Mouse (Mus musculus) megakaryocyte, embryonic 14.5 days (primary cell): Measurements from ENCODE around the gene Ifna14. TPM values are rescaled to one million over a fixed set of nuclear protein-coding genes. Genes with fewer than 3 reads are reported as not detected.
"Not testable (repeated sequence)": the region's sequence is repeated elsewhere in the genome, so short reads cannot be mapped to it uniquely, and the experiment has no call there.

Source experiments
- H3K27me3 ChIP-seq: replicated peaks from 2 replicates; pipeline ENCODE3; 2012; ENCODE audit warnings: inconsistent platforms
- H3K36me3 ChIP-seq: replicated peaks from 2 replicates; pipeline ENCODE3; 2012; ENCODE audit warnings: low read length, inconsistent platforms, mixed read lengths
- H3K4me1 ChIP-seq: 2 replicates; pipeline ENCODE4 v1.6.1; 2012; ENCODE audit warnings: inconsistent platforms
- H3K4me3 ChIP-seq: replicated peaks from 2 replicates; pipeline ENCODE3; 2012; ENCODE audit warnings: moderate library complexity, mild to moderate bottlenecking, inconsistent platforms
- H3K9me3 ChIP-seq: 2 replicates; pipeline ENCODE4 v1.6.1; 2012; ENCODE audit warnings: inconsistent platforms
- FLI1 ChIP-seq: IDR thresholded peaks from 2 replicates; pipeline ENCODE4 v1.6.1; 2012; ENCODE audit warnings: low read length, inconsistent platforms, mixed read lengths
- GATA1 ChIP-seq: IDR thresholded peaks from 3 replicates; pipeline ENCODE4 v1.6.1; 2012; ENCODE audit warnings: mixed read lengths, low read length, inconsistent platforms, borderline replicate concordance
- polyA plus RNA-seq: library from polyadenylated mRNA; stranded (reverse); fragments of >175 nt; gene quantifications from 2 replicates; pipeline ENCODE4 v1.2.3, GENCODE M21; 2012; ENCODE audit warnings: low replicate concordance; ENCODE audit not compliant: insufficient read depth

Gene Ifna14
- polyA plus RNA-seq, result not detected in 2 replicates

- no peaks in the 10 kb centered on the region for H3K9me3 ChIP-seq
- no peak within 1 kb of the TSS for H3K4me3 ChIP-seq
- H3K4me1 ChIP-seq, result no peaks in the 10 kb centered on the region
- peaks cover 2% of the 10 kb centered on the region for H3K27me3 ChIP-seq
- H3K36me3 ChIP-seq, result no peaks in the 10 kb centered on the region
- no peak for TF ChIP-seq FLI1
- TF ChIP-seq GATA1, result no peak
These were observed at the start of gene Ifna14 for GRCm38 (mm10) chr4:88571698-88572097. Ifna14 (minus strand) TSS chr4:88571798.

- Histone ChIP-seq H3K9me3 (no peaks in the 10 kb centered on the region), H3K4me1 (peaks cover 2% of the 10 kb centered on the region; the same call in 1 of the 2 replicates), H3K4me3 (no peak within 1 kb of the TSS), H3K36me3 (no peaks in the 10 kb centered on the region), H3K27me3 (no peaks in the 10 kb centered on the region)
- no peak for TF ChIP-seq FLI1
- no peak for TF ChIP-seq GATA1
These were observed 31.7 kb upstream of the Ifna14 start, which contains the start of gene Ifna12 for GRCm38 (mm10) chr4:88603276-88603675. Ifna12 (minus strand) TSS chr4:88603376.

GRCm38 (mm10) chr4:88592285-88592684 lies 20.7 kb upstream of the Ifna14 start, which contains the start of gene Ifna9:
Ifna9 (minus strand) TSS chr4:88592385.
- H3K4me1 ChIP-seq, result peaks cover 44% of the 10 kb centered on the region
- H3K27me3 ChIP-seq, result no peaks in the 10 kb centered on the region
- H3K9me3 ChIP-seq, result no peaks in the 10 kb centered on the region
- no peaks in the 10 kb centered on the region for H3K36me3 ChIP-seq
- H3K4me3 ChIP-seq, result no peak within 1 kb of the TSS
- TF ChIP-seq FLI1 (no peak), GATA1 (no peak)

GRCm38 (mm10) chr4:88561791-88562190 lies 9.8 kb downstream of the Ifna14 start:
- no peak for TF ChIP-seq FLI1
- H3K4me1 ChIP-seq, result no peaks in the 10 kb centered on the region
- no peaks in the 10 kb centered on the region for H3K36me3 ChIP-seq
- H3K4me3 ChIP-seq, result no peak overlapping the region
- H3K27me3 ChIP-seq, result peaks cover 2% of the 10 kb centered on the region
- H3K9me3 ChIP-seq, result no peaks in the 10 kb centered on the region

GRCm38 (mm10) chr4:88558145-88558544 lies 13.5 kb downstream of the Ifna14 start, which contains the start of gene Ifna15:
Ifna15 (minus strand) TSS chr4:88558245.
- H3K4me1 ChIP-seq, H3K4me3 ChIP-seq, H3K9me3 ChIP-seq, H3K36me3 ChIP-seq, H3K27me3 ChIP-seq: not testable (repeated sequence)

GRCm38 (mm10) chr4:88550161-88550945 lies 21.2 kb downstream of the Ifna14 start:
- Histone ChIP-seq H3K4me3 (peak overlapping the region; percentile 92), H3K9me3 (no peaks in the 10 kb centered on the region), H3K4me1 (peaks cover 30% of the 10 kb centered on the region), H3K27me3 (peaks cover 5% of the 10 kb centered on the region), H3K36me3 (no peaks in the 10 kb centered on the region)
- no peak for TF ChIP-seq GATA1
- no peak for TF ChIP-seq FLI1

- TF ChIP-seq FLI1, result no peak
- TF ChIP-seq GATA1, result no peak
- H3K4me3 ChIP-seq, result no peak overlapping the region
- H3K4me1 ChIP-seq, result peaks cover 27% of the 10 kb centered on the region
These were observed 23.6 kb downstream of the Ifna14 start for GRCm38 (mm10) chr4:88547986-88548385.

GRCm38 (mm10) chr4:88543649-88544234 lies 27.9 kb downstream of the Ifna14 start:
- no peaks in the 10 kb centered on the region for H3K9me3 ChIP-seq
- TF ChIP-seq FLI1 (no peak), GATA1 (no peak)
- H3K4me3 ChIP-seq, result no peak overlapping the region
- H3K27me3 ChIP-seq, result peaks cover 3% of the 10 kb centered on the region
- peaks cover 19% of the 10 kb centered on the region for H3K4me1 ChIP-seq
- H3K36me3 ChIP-seq, result no peaks in the 10 kb centered on the region

More at GRCm38 (mm10) chr4:88547986-88548385, 23.6 kb downstream of the Ifna14 start:
- no peaks in the 10 kb centered on the region for H3K9me3 ChIP-seq
- peaks cover 4% of the 10 kb centered on the region for H3K27me3 ChIP-seq
- H3K36me3 ChIP-seq, result no peaks in the 10 kb centered on the region

- Histone ChIP-seq H3K4me1 (peaks cover 48% of the 10 kb centered on the region), H3K27me3 (no peaks in the 10 kb centered on the region), H3K9me3 (no peaks in the 10 kb centered on the region), H3K36me3 (no peaks in the 10 kb centered on the region), H3K4me3 (peak overlapping the region; percentile 82)
- TF ChIP-seq FLI1 (no peak), GATA1 (no peak)
These were observed 34.3 kb downstream of the Ifna14 start for GRCm38 (mm10) chr4:88537328-88537727.

- Histone ChIP-seq H3K4me3 (no peak overlapping the region), H3K36me3 (no peaks in the 10 kb centered on the region), H3K4me1 (peaks cover 45% of the 10 kb centered on the region), H3K27me3 (no peaks in the 10 kb centered on the region), H3K9me3 (no peaks in the 10 kb centered on the region)
- TF ChIP-seq FLI1 (no peak), GATA1 (no peak)
These were observed 35.0 kb downstream of the Ifna14 start for GRCm38 (mm10) chr4:88536640-88537039.
